Mouse (Mus musculus): ENCODE measurements around the gene Lyg2. TPM values are rescaled to one million over a fixed set of nuclear protein-coding genes. Genes with fewer than 3 reads are reported as not detected.

The Lyg2 gene
- polyA plus RNA-seq, 1 experiment, result 0.13 TPM

DNA sequence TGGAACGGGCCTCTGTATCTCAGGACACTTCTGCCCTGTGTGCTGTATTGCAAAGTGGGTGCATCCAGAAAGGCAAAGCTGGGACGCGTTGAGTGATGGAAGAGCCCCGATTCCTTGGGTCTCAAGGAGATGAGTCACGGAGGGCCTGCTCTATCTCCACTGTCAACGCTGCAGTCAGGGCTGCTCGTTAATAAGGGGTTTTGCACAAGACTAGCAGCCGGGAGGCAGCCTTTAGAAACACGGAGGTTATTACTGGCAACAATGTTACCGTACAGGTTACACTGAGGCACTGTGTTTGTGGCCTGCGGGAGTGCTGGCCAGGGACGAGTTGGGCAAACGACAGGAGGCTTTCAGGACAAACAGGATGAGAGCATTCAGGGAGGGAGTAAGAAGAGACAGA, 1.4 kb upstream of the Lyg2 start:
- DNase-seq, result no peak
- WGBS, result 83% methylated on average over 13 of the region's 13 CpGs

DNA sequence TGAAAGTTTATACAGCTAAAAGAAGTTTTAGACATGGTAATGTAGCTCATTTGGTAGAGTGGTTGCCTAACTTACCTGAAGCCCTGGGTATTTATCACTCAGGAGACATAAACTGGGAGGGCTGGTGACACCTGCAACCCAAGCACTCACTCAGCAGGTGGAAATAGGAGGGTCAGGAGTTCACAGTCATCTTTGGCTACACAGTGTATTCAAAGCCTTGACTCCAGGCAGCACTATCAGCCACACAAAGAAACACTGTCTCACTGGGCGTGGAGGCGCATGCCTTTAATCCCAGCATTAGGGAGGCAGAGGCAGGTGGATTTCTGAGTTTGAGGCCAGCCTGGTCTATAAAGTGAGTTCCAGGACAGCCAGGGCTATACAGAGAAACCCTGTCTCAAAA, 3.5 kb downstream of the Lyg2 start:
- Histone ChIP-seq H3K36me3 (ENCODE audit: control insufficient read depth, insufficient read depth, low read length) (no peaks in the 10 kb centered on the region), H3K4me1 (replicated peaks; ENCODE audit: control insufficient read depth, insufficient read depth, low read length) (no peaks in the 10 kb centered on the region), H3K27me3 (ENCODE audit: control insufficient read depth, insufficient read depth, low read length) (no peaks in the 10 kb centered on the region), H3K4me3 (ENCODE audit: control insufficient read depth, insufficient read depth, low read length) (no peak overlapping the region), H3K27ac (ENCODE audit: control insufficient read depth, insufficient read depth, low read length) (no peak overlapping the region)
- DNase-seq, result no peak
- 93% methylated on average over 2 of the region's 2 CpGs for WGBS
- TF ChIP-seq CTCF (IDR thresholded peaks at IDR 0.05; ENCODE audit: borderline replicate concordance, control insufficient read depth, extremely low read depth, insufficient read depth, low read length, poor library complexity), result no peak
- TF ChIP-seq POLR2A (IDR thresholded peaks at IDR 0.05; ENCODE audit: control insufficient read depth, extremely low read depth, insufficient read depth, low read length, poor library complexity), result no peak

More for the DNA sequence above, 1.4 kb upstream of the Lyg2 start:
- H3K27me3 ChIP-seq (ENCODE audit: control insufficient read depth, insufficient read depth, low read length), result no peaks in the 10 kb centered on the region
- H3K4me1 ChIP-seq (replicated peaks; ENCODE audit: control insufficient read depth, insufficient read depth, low read length), result no peaks in the 10 kb centered on the region
- no peak overlapping the region for H3K4me3 ChIP-seq (ENCODE audit: control insufficient read depth, insufficient read depth, low read length)
- H3K36me3 ChIP-seq (ENCODE audit: control insufficient read depth, insufficient read depth, low read length), result no peaks in the 10 kb centered on the region
- H3K27ac ChIP-seq (ENCODE audit: control insufficient read depth, insufficient read depth, low read length), result no peak overlapping the region
- TF ChIP-seq POLR2A (IDR thresholded peaks at IDR 0.05; ENCODE audit: control insufficient read depth, extremely low read depth, insufficient read depth, low read length, poor library complexity) (no peak), CTCF (IDR thresholded peaks at IDR 0.05; ENCODE audit: borderline replicate concordance, control insufficient read depth, extremely low read depth, insufficient read depth, low read length, poor library complexity) (no peak)

DNA sequence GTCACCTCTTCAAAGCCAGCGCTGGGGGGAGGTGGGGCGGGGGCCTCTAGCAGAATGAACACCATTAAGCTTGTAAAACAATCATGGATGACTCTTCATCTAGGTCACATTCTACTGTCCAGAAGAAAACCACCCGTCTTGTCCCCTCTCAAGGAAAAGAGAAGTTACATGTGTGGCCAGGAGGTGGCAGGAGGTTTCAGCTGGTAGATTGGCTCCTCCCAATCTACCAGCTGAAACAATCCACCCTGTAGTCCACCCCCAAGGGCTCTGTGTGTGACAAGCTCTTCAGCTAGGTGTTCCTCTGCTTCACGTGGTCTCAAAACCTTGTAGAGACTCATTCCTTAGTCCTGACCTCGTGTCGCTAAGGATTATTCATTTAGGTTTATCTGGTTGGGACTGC, 13.1 kb downstream of the Lyg2 start:
- Histone ChIP-seq H3K27me3 (ENCODE audit: control insufficient read depth, insufficient read depth, low read length) (no peaks in the 10 kb centered on the region), H3K36me3 (ENCODE audit: control insufficient read depth, insufficient read depth, low read length) (peaks cover 12% of the 10 kb centered on the region), H3K4me1 (replicated peaks; ENCODE audit: control insufficient read depth, insufficient read depth, low read length) (no peaks in the 10 kb centered on the region), H3K27ac (ENCODE audit: control insufficient read depth, insufficient read depth, low read length) (no peak overlapping the region), H3K4me3 (ENCODE audit: control insufficient read depth, insufficient read depth, low read length) (no peak overlapping the region)
- 28% methylated on average over 6 of the region's 6 CpGs for WGBS
- no peak for DNase-seq
- TF ChIP-seq POLR2A (IDR thresholded peaks at IDR 0.05; ENCODE audit: control insufficient read depth, extremely low read depth, insufficient read depth, low read length, poor library complexity) (no peak), CTCF (IDR thresholded peaks at IDR 0.05; ENCODE audit: borderline replicate concordance, control insufficient read depth, extremely low read depth, insufficient read depth, low read length, poor library complexity) (no peak)

DNA sequence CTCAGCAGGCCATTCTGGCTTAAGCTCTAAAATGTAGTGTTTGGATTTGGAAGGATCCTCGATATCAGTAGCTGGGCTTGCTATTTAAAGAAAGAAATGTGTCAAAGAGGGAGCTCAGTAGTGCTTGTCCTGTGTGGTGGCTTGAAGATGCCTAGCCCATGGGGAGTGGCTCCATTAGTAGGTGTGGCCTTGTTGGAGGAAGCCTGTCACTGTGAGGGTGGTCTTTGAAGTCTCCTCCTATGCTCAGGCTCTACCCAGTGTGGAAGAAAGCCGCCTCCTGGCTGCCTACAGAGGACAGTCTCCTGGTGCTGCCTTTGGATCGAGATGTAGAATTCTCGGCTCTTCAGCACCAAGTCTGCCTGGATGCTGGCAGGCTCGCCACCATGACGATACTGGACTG, 16.0 kb downstream of the Lyg2 start:
- Histone ChIP-seq H3K27ac (ENCODE audit: control insufficient read depth, insufficient read depth, low read length) (no peak overlapping the region), H3K36me3 (ENCODE audit: control insufficient read depth, insufficient read depth, low read length) (peaks cover 35% of the 10 kb centered on the region), H3K4me3 (ENCODE audit: control insufficient read depth, insufficient read depth, low read length) (no peak overlapping the region), H3K27me3 (ENCODE audit: control insufficient read depth, insufficient read depth, low read length) (no peaks in the 10 kb centered on the region), H3K4me1 (replicated peaks; ENCODE audit: control insufficient read depth, insufficient read depth, low read length) (no peaks in the 10 kb centered on the region)
- TF ChIP-seq POLR2A (IDR thresholded peaks at IDR 0.05; ENCODE audit: control insufficient read depth, extremely low read depth, insufficient read depth, low read length, poor library complexity) (no peak), CTCF (IDR thresholded peaks at IDR 0.05; ENCODE audit: borderline replicate concordance, control insufficient read depth, extremely low read depth, insufficient read depth, low read length, poor library complexity) (no peak)
- 93% methylated on average over 6 of the region's 6 CpGs for WGBS
- DNase-seq, result no peak

DNA sequence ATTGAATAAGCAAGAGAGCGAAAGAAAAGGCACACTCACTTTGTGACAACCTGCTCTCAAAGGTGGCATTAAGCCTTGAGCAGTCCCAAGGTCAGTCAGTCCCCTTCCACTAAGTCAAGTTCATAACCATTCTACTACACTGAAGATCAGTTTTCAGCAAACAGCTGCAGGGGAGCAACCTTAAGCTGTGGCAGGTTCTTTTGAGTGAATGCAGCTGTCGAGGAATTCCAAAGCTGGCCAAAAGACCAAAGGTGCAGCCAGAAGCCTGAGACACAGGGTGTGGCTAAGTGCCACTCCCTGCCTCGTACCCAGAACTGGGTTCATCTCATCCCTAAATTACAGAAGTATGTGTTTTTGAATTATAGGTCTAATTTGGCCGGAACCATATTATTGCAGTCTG, 16.5 kb downstream of the Lyg2 start:
- Histone ChIP-seq H3K4me3 (ENCODE audit: control insufficient read depth, insufficient read depth, low read length) (no peak overlapping the region), H3K27ac (ENCODE audit: control insufficient read depth, insufficient read depth, low read length) (no peak overlapping the region), H3K27me3 (ENCODE audit: control insufficient read depth, insufficient read depth, low read length) (no peaks in the 10 kb centered on the region), H3K36me3 (ENCODE audit: control insufficient read depth, insufficient read depth, low read length) (peaks cover 38% of the 10 kb centered on the region), H3K4me1 (replicated peaks; ENCODE audit: control insufficient read depth, insufficient read depth, low read length) (no peaks in the 10 kb centered on the region)
- no peak for DNase-seq
- 94% methylated on average over 4 of the region's 4 CpGs for WGBS
- TF ChIP-seq POLR2A (IDR thresholded peaks at IDR 0.05; ENCODE audit: control insufficient read depth, extremely low read depth, insufficient read depth, low read length, poor library complexity), result no peak
- no peak for TF ChIP-seq CTCF (IDR thresholded peaks at IDR 0.05; ENCODE audit: borderline replicate concordance, control insufficient read depth, extremely low read depth, insufficient read depth, low read length, poor library complexity)

DNA sequence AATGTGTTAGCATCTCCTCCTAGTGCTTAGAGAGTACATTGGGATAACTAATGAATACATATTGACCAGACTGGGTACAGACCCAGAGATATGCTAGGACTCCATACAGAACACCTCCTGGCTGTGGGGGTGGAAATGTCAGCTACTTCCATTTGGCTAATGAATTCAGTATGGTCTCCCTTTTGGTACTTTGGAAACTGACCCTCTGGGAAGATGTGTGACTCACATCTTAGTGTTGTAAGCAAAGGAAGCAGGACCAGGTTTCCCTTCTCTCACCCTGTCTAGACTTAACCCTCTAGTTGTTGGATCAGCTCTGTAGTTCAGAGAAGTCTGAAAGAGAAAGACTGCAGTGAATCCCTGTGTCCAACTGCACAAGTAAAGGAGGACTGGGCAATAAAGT, 21.7 kb downstream of the Lyg2 start:
- Histone ChIP-seq H3K4me3 (ENCODE audit: control insufficient read depth, insufficient read depth, low read length) (no peak overlapping the region), H3K4me1 (replicated peaks; ENCODE audit: control insufficient read depth, insufficient read depth, low read length) (no peaks in the 10 kb centered on the region), H3K36me3 (ENCODE audit: control insufficient read depth, insufficient read depth, low read length) (peaks cover 42% of the 10 kb centered on the region), H3K27ac (ENCODE audit: control insufficient read depth, insufficient read depth, low read length) (no peak overlapping the region), H3K27me3 (ENCODE audit: control insufficient read depth, insufficient read depth, low read length) (no peaks in the 10 kb centered on the region)
- TF ChIP-seq POLR2A (IDR thresholded peaks at IDR 0.05; ENCODE audit: control insufficient read depth, extremely low read depth, insufficient read depth, low read length, poor library complexity) (no peak), CTCF (IDR thresholded peaks at IDR 0.05; ENCODE audit: borderline replicate concordance, control insufficient read depth, extremely low read depth, insufficient read depth, low read length, poor library complexity) (no peak)
- DNase-seq, result no peak

DNA sequence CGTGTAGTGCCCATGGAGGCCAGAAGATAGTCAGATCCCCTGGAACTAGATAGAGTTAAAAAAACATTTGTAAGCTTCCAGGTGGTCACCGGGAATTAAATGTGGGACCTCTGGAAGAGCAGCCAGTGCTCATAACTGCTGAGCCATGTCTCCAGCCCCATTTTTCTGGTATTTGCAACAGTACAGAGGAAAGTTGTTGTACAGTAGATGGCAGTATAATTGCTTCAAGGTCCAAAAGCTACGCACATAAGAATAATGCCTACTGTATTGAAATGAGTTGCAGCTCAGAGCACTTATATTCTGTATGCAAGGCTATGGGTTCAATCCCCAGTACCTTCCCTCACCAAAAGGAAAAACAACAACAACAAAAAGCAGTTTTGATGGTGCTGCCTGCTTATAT, 24.9 kb downstream of the Lyg2 start:
- 54% methylated on average over 3 of the region's 3 CpGs for WGBS
- no peak for DNase-seq
- H3K4me1 ChIP-seq (replicated peaks; ENCODE audit: control insufficient read depth, insufficient read depth, low read length), result peaks cover 3% of the 10 kb centered on the region
- H3K4me3 ChIP-seq (ENCODE audit: control insufficient read depth, insufficient read depth, low read length), result no peak overlapping the region
- peaks cover 17% of the 10 kb centered on the region for H3K36me3 ChIP-seq (ENCODE audit: control insufficient read depth, insufficient read depth, low read length)
- H3K27me3 ChIP-seq (ENCODE audit: control insufficient read depth, insufficient read depth, low read length), result no peaks in the 10 kb centered on the region
- no peak overlapping the region for H3K27ac ChIP-seq (ENCODE audit: control insufficient read depth, insufficient read depth, low read length)
- TF ChIP-seq CTCF (IDR thresholded peaks at IDR 0.05; ENCODE audit: borderline replicate concordance, control insufficient read depth, extremely low read depth, insufficient read depth, low read length, poor library complexity), result no peak
